Mouse (Mus musculus) lung, postnatal 0 days (tissue): ENCODE results near the gene Mroh7.

ENCODE experiments used
- CTCF ChIP-seq: IDR thresholded peaks from 2 replicates; pipeline ENCODE4 v1.5.1; 2016; ENCODE audit warnings: antibody characterized with exemption, mild to moderate bottlenecking
- EP300 ChIP-seq: IDR thresholded peaks from 2 replicates; pipeline ENCODE4 v1.6.1; 2016; ENCODE audit warnings: antibody characterized with exemption, mild to moderate bottlenecking, control low read depth

DNA sequence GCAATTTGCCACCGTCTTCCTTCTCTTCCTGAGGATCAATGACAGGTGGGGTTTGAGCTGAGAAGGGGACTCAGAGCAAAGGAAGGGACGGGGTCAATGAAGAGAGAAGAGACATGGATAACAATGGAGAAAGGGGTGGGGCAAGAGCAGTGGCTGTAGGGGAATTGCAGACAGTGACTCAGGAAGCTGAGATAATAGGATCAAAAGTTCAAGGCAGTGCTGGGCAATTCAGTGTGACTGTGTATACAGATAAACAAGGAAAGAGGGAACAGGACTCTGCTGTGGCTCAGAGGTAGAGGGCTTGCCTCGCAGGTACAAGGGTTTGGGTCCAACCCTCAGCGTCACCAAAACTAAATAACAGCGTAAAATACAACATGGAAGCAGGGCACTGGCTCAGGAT lies 22.8 kb downstream of the Mroh7 start:
- TF ChIP-seq CTCF (no peak), EP300 (no peak)
